Mouse (Mus musculus): ENCODE data around the gene Ptprg.
A peak's percentile ranks its signal among the peaks of the same experiment; 100 is the strongest.

The Ptprg gene

GRCm38 (mm10) chr14:11874960-11875889 lies 321.9 kb downstream of the Ptprg start:
- DNase-seq (ENCODE audit: low spot score in 2 of 2) = peak; percentile 42 to 55

GRCm38 (mm10) chr14:11881082-11881481 lies 327.8 kb downstream of the Ptprg start:
- DNase-seq (ENCODE audit: low spot score in 2 of 2) = no peak

- DNase-seq (ENCODE audit: low spot score in 2 of 2) = peak in 1 of 2 experiments; percentile 27
Observed at GRCm38 (mm10) chr14:11883142-11883921, 330.0 kb downstream of the Ptprg start.

- no peak for DNase-seq (ENCODE audit: low spot score in 2 of 2)
Observed at GRCm38 (mm10) chr14:11883995-11884394, 330.7 kb downstream of the Ptprg start.

GRCm38 (mm10) chr14:11886417-11886816 lies 333.1 kb downstream of the Ptprg start:
- peak in 1 of 2 experiments; percentile 18 for DNase-seq (ENCODE audit: low spot score in 2 of 2)

- DNase-seq (ENCODE audit: low spot score in 2 of 2) = no peak
Observed at GRCm38 (mm10) chr14:11890890-11891289, 337.6 kb downstream of the Ptprg start.

- DNase-seq (ENCODE audit: low spot score in 2 of 2) = no peak
Observed at GRCm38 (mm10) chr14:11892621-11893020, 339.3 kb downstream of the Ptprg start.

- peak in 1 of 2 experiments; percentile 66 for DNase-seq (ENCODE audit: low spot score in 2 of 2)
Observed at GRCm38 (mm10) chr14:11895486-11895885, 342.2 kb downstream of the Ptprg start.

GRCm38 (mm10) chr14:11902794-11903193 lies 349.5 kb downstream of the Ptprg start:
- no peak for DNase-seq (ENCODE audit: low spot score in 2 of 2)

- no peak for DNase-seq (ENCODE audit: low spot score in 2 of 2)
Observed at GRCm38 (mm10) chr14:11906130-11906675, 352.9 kb downstream of the Ptprg start.

GRCm38 (mm10) chr14:11912253-11912652 lies 358.9 kb downstream of the Ptprg start:
- no peak for DNase-seq (ENCODE audit: low spot score in 2 of 2)

- no peak for DNase-seq (ENCODE audit: low spot score in 2 of 2)
Observed at GRCm38 (mm10) chr14:11917225-11917624, 363.9 kb downstream of the Ptprg start.

- DNase-seq (ENCODE audit: low spot score in 2 of 2) = no peak
Observed at GRCm38 (mm10) chr14:11928545-11928944, 375.2 kb downstream of the Ptprg start.

- no peak for DNase-seq (ENCODE audit: low spot score in 2 of 2)
Observed at GRCm38 (mm10) chr14:11932517-11932916, 379.2 kb downstream of the Ptprg start.

GRCm38 (mm10) chr14:11934556-11934955 lies 381.2 kb downstream of the Ptprg start:
- DNase-seq (ENCODE audit: low spot score in 2 of 2) = no peak

GRCm38 (mm10) chr14:11935281-11935680 lies 381.9 kb downstream of the Ptprg start:
- DNase-seq (ENCODE audit: low spot score in 2 of 2) = no peak

- DNase-seq (ENCODE audit: low spot score in 2 of 2) = no peak
Observed at GRCm38 (mm10) chr14:11935698-11936097, 382.4 kb downstream of the Ptprg start.

GRCm38 (mm10) chr14:11938912-11939311 lies 385.6 kb downstream of the Ptprg start:
- DNase-seq (ENCODE audit: low spot score in 2 of 2) = no peak

GRCm38 (mm10) chr14:11941989-11942514 lies 388.7 kb downstream of the Ptprg start:
- DNase-seq (ENCODE audit: low spot score in 2 of 2) = no peak

- no peak for DNase-seq (ENCODE audit: low spot score in 2 of 2)
Observed at GRCm38 (mm10) chr14:11950379-11950778, 397.0 kb downstream of the Ptprg start.

- no peak for DNase-seq (ENCODE audit: low spot score in 2 of 2)
Observed at GRCm38 (mm10) chr14:11955020-11955882, 401.9 kb downstream of the Ptprg start.
